Mouse (Mus musculus) thymus, postnatal 0 days (tissue): ENCODE measurements at regions not wholly inside any gene's neighbourhood (a gene's known extent, or its start where the extent isn't known, plus 50 kb on each side); places are given as distances from the start of the nearest gene placed in this dataset.
A peak's percentile ranks its signal among the peaks of the same experiment; 100 is the strongest.
"Not testable (repeated sequence)": the region's sequence is repeated elsewhere in the genome, so short reads cannot be mapped to it uniquely, and the experiment has no call there.

Experiments
- DNase-seq: peaks from one replicate; pipeline ENCODE4 v3.0.0-alpha.2; 2015; ENCODE audit warnings: low spot score

DNA sequence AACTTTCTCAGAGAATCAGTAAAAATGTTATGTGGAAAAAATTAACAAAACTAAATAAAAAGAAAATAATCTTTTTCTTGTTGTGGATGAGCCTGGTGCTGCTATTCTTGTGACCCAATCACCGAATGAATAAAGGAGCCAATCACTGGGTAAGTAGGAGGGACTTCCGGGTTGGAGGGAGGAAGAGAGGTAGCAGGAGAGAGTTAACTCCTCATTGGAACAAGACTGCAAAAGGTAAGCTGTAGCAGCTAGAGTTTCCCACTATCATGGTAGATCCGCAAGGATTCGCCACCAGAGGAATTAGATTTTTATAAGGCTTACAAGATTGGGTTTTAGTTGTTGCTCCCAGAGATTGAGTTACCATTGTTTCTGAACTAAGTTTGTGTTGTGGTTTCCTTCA is 87.8 kb upstream of the Vldlr start:
- not testable (repeated sequence) for DNase-seq

DNA sequence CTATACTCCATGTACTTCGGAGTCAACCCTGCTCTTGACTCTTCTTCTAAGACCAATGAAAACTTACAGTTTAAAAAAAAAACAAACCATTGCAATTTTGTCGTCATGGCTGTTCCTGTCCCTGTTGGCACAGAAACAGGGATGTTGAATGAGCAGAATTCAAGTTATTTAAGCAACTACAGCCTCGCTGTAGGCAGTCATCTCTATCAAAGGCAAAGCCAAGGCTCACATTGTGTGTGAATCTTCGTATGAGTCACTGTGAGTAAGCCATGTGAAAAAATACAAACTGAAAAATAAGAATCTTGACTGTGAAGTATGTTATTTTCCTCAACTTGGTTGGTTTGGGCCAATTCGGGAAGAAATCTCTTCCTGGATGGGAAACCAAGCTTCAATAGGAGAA is 81.9 kb upstream of the Vldlr start:
- DNase-seq = no peak

DNA sequence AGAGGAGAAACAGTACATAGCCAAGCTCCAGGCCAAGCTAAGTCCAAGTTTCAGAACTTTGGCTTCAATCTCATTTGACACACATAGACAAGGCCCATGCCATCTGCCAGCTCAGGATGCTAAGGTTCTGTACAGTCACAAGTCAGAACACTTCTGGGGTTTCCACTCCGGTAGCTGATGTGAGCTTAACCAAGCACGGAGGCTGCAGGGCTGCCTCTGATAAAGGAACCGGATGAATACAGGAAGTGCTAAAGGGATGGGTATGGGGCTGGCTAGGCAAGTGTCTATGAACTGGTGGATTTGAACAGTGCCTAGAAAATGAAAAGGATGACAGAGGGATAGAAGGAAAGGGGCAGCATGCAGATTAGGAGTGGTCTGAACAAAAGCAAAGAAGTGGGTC is 75.4 kb upstream of the Vldlr start:
- DNase-seq = peak; percentile 17

DNA sequence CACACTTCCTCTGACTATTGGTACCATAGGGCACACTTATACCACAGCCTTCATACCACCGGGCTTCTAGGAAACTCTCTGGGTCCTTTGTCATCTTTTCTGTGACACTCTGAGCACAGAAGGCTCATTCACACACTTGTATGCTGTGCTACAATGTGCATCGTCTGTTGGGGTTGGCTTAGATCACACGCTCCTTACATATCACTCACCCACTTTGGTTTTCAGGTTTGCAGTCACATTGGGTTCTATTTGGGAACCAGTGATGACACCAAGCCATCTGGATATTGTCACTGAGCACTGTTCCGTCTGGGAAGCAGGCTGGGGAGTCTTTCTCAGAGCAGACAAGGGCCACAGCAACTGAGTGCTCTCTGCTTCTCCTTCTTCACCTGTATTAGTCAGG is 74.1 kb upstream of the Vldlr start:
- DNase-seq = no peak

DNA sequence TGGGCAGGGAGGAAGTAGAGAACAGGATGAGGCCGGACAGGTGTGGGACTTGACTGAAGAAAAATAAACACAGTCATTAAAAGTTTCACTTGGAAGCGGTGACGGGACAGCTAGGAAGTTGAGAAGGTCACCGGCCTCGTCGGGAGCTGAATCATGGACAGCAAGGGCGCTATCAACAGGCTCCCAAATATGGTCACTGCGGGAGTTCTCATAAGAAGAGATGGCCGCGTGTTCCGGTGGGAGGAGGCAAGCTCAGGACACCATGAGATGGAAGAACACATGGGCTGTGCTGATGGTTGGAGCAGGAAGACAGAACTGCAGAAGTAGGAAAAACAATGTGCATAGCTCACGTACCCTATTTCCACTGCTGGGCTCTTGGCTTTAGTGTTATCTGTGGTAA is 68.9 kb upstream of the Vldlr start:
- no peak for DNase-seq

DNA sequence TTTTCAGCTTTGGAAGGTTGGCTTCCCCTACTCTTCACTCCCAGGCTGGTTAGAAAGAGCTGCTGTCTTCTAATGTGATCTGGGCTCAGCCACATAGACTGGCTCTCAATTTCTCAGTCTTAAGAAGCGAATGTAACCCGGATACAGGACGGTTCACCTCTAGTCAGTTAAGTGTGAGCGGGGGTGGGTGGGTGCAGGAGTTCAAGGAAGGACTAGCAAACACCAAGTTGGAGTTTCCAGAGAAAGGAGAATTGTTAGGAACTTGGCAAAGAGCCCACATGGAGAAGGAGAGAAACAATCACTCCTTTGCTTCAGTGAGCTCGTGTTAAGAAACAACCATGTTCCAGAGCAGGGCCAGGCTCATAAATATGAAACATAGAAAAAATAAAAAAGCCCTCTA is 68.0 kb upstream of the Vldlr start:
- DNase-seq = no peak

DNA sequence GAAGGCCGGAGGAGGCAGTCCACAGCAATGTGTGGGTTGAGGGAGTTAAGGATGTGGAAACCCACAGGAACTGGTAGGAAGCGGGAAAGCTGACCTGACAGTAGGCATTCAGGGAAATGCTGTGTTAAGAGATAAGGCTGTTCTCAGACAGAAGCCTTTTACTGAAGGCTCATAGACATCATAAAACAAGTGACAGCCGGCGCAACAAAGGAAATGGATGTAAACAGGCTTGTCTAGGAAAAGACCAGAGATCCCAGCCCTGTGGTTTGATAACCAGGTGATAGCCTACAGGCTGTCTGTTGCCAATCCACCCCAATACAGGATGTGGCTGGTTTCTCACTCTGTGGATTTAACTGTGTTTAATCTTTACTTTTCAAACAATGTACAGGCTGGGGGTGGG is 66.7 kb upstream of the Vldlr start:
- peak; percentile 21 for DNase-seq

DNA sequence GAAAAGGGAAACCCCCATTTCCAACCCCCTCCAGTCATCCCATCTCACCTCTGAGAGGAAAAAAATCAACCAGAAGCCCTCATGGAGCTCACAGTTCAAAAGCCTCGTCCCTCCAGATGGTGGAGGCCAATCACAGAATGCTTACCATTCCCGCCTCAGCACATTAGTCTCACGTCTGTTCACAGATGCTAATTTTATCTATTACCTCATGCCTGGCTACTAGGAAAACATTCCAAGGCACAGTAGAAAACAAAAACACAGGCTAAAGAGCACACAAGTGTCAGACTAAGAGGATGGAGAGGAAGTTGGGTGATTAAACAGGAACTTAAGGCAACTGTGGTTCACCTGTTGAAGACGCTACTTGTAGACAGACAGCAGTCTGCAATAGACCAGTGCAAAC is 54.4 kb upstream of the Vldlr start:
- DNase-seq = no peak
